ENCODE assay signal across 16 mouse cellular contexts in the genomic region with DNA sequence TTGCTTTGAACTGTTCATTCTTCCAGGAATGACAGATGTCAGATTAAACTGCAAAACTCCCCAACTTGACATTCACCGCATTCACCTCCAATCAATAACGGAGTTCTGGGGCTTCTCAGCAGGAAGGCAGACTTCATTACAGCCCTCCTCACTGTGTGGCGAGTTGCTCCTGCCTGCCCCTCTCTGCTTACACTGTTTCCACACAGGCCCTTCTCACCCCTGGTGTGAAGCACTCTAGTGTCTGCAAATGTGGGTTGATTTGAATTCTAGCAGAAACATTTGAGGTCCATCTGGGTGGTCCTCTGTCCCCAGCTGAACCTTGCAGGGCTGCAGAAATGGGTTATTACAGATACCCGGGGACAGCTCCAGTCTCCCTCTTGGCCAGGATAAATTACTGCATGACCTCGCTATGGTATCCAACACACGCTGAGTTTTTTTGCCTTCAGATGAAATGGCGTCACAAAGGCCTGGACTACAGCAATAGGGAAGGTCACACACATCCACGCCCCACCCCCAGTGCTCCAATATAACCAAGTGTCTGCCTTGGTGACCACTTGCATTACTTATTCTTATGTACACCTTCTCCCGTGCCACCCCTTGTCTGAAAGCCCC.
A peak's percentile ranks its signal among the peaks of the same experiment; 100 is the strongest.
DNase-seq lines count a peak whose midpoint lies in the region; ATAC-seq and TF ChIP-seq lines count a peak whose summit lies in the region.
"Had no signal": no experiment of that assay in that cellular context is flagged by ENCODE, and none has a peak within 500 bp of the region (broad histone marks: within the 10 kb centered on the region; RNA-seq: fewer than 3 reads in every experiment).

No protein-coding gene starts in this region.

- H3K9ac ChIP-seq in forebrain, postnatal 0 days: no peak overlapping the region
- no peak overlapping the region for H3K9ac ChIP-seq in forebrain, embryonic 15.5 days (replicated peaks)
- no peak overlapping the region for H3K9ac ChIP-seq in midbrain, embryonic 13.5 days (replicated peaks)
- no peak overlapping the region for H3K9ac ChIP-seq in liver, embryonic 11.5 days (ENCODE audit: low read depth, low read length)
- H3K9ac ChIP-seq: embryonic facial prominence, embryonic 13.5 days; heart, embryonic 13.5 days; hindbrain, embryonic 15.5 days; liver, postnatal 0 days had no signal

- no peak overlapping the region for H3K4me3 ChIP-seq in forebrain, embryonic 10.5 days
- H3K4me3 ChIP-seq in forebrain, postnatal 0 days (ENCODE audit: low read depth, low read length): no peak overlapping the region
- H3K4me3 ChIP-seq in forebrain, embryonic 15.5 days: no peak overlapping the region
- no peak overlapping the region for H3K4me3 ChIP-seq in midbrain, embryonic 13.5 days (replicated peaks)
- H3K4me3 ChIP-seq in liver, embryonic 11.5 days (ENCODE audit: low read depth, low read length): no peak overlapping the region
- H3K4me3 ChIP-seq: embryonic facial prominence, embryonic 13.5 days; heart, embryonic 13.5 days; hindbrain, embryonic 15.5 days had no signal

- no peak overlapping the region for H3K27ac ChIP-seq in forebrain, embryonic 10.5 days
- no peak overlapping the region for H3K27ac ChIP-seq in forebrain, postnatal 0 days (ENCODE audit: low read depth, low read length)
- H3K27ac ChIP-seq in forebrain, embryonic 15.5 days (replicated peaks): no peak overlapping the region
- H3K27ac ChIP-seq in midbrain, embryonic 13.5 days: peak overlapping the region; percentile 8; the same call in 1 of the 2 replicates
- H3K27ac ChIP-seq in liver, embryonic 11.5 days (ENCODE audit: low read depth, low read length): no peak overlapping the region
- H3K27ac ChIP-seq: embryonic facial prominence, embryonic 13.5 days; heart, embryonic 13.5 days; hindbrain, embryonic 15.5 days; macrophage had no signal

- DNase-seq in forebrain, embryonic 10.5 days (ENCODE audit: extremely low spot score, low spot score): peak; percentile 26
- DNase-seq in forebrain, postnatal 0 days: no peak
- peak; percentile 17 for DNase-seq in embryo, embryonic 10.5 days (ENCODE audit: low spot score)
- DNase-seq in right cerebral cortex, postnatal 10 days (ENCODE audit: low spot score in 2 of 2): no peak
- no peak for DNase-seq in liver, embryonic 11.5 days (ENCODE audit: low spot score)
- DNase-seq in ovary, postnatal 10 days (ENCODE audit: low spot score): no peak
- DNase-seq: cerebellum, adult 8-10 months; kidney, adult 8-10 months; liver, postnatal 0 days; thymus, postnatal 36 days had no signal

- H3K27me3 ChIP-seq in forebrain, embryonic 10.5 days (ENCODE audit: poor library complexity, severe bottlenecking): no peaks in the 10 kb centered on the region
- H3K27me3 ChIP-seq in forebrain, postnatal 0 days (ENCODE audit: insufficient read depth, low read length): no peaks in the 10 kb centered on the region
- no peaks in the 10 kb centered on the region for H3K27me3 ChIP-seq in forebrain, embryonic 15.5 days
- no peaks in the 10 kb centered on the region for H3K27me3 ChIP-seq in midbrain, embryonic 13.5 days
- H3K27me3 ChIP-seq in liver, embryonic 11.5 days (replicated peaks; ENCODE audit: control insufficient read depth, insufficient read depth, low read length): no peaks in the 10 kb centered on the region
- H3K27me3 ChIP-seq: embryonic facial prominence, embryonic 13.5 days; heart, embryonic 13.5 days; hindbrain, embryonic 15.5 days had no signal

- no peak for ATAC-seq in forebrain, postnatal 0 days
- ATAC-seq in forebrain, embryonic 15.5 days (replicated peaks): peak; percentile 46
- ATAC-seq in midbrain, embryonic 13.5 days: peak; percentile 74
- ATAC-seq in liver, embryonic 11.5 days (replicated peaks; ENCODE audit: low FRiP score): no peak
- ATAC-seq: liver, postnatal 0 days had no signal

- 55% methylated on average over 9 of the region's 9 CpGs for WGBS in forebrain, embryonic 10.5 days
- WGBS in forebrain, postnatal 0 days: 46% methylated on average over 9 of the region's 9 CpGs
- 40% methylated on average over 9 of the region's 9 CpGs for WGBS in forebrain, embryonic 15.5 days
- WGBS in midbrain, embryonic 13.5 days: 35% methylated on average over 9 of the region's 9 CpGs
- WGBS in liver, embryonic 11.5 days: 55% methylated on average over 9 of the region's 9 CpGs

- TF ChIP-seq CTCF in forebrain, postnatal 0 days (IDR thresholded peaks at IDR 0.05; ENCODE audit: low read depth): no peak

- peaks cover 21% of the 10 kb centered on the region for H3K4me1 ChIP-seq in forebrain, embryonic 10.5 days
- no peaks in the 10 kb centered on the region for H3K4me1 ChIP-seq in forebrain, postnatal 0 days (ENCODE audit: insufficient read depth)
- peaks cover 4% of the 10 kb centered on the region; the same call in 1 of the 2 replicates for H3K4me1 ChIP-seq in forebrain, embryonic 15.5 days
- H3K4me1 ChIP-seq in midbrain, embryonic 13.5 days (replicated peaks): peaks cover 17% of the 10 kb centered on the region
- H3K4me1 ChIP-seq in liver, embryonic 11.5 days (replicated peaks; ENCODE audit: control insufficient read depth, insufficient read depth, low read length): no peaks in the 10 kb centered on the region
- H3K4me1 ChIP-seq: embryonic facial prominence, embryonic 13.5 days; heart, embryonic 13.5 days; hindbrain, embryonic 15.5 days had no signal

- H3K36me3 ChIP-seq in forebrain, embryonic 10.5 days (replicated peaks): no peaks in the 10 kb centered on the region
- H3K36me3 ChIP-seq in forebrain, postnatal 0 days (ENCODE audit: insufficient read depth): no peaks in the 10 kb centered on the region
- no peaks in the 10 kb centered on the region for H3K36me3 ChIP-seq in forebrain, embryonic 15.5 days
- no peaks in the 10 kb centered on the region for H3K36me3 ChIP-seq in midbrain, embryonic 13.5 days
- H3K36me3 ChIP-seq in liver, embryonic 11.5 days (ENCODE audit: control insufficient read depth, insufficient read depth, low read length): no peaks in the 10 kb centered on the region
- H3K36me3 ChIP-seq: embryonic facial prominence, embryonic 13.5 days; heart, embryonic 13.5 days; hindbrain, embryonic 15.5 days had no signal

- H3K4me2 ChIP-seq in forebrain, postnatal 0 days (ENCODE audit: low read depth): no peak overlapping the region
- H3K4me2 ChIP-seq in forebrain, embryonic 15.5 days (replicated peaks): no peak overlapping the region
- no peak overlapping the region for H3K4me2 ChIP-seq in midbrain, embryonic 13.5 days (replicated peaks)
- H3K4me2 ChIP-seq in liver, embryonic 11.5 days: no peak overlapping the region
- H3K4me2 ChIP-seq: embryonic facial prominence, embryonic 13.5 days; heart, embryonic 13.5 days; hindbrain, embryonic 15.5 days had no signal

- H3K9me3 ChIP-seq in forebrain, embryonic 10.5 days: no peaks in the 10 kb centered on the region; the same call in 1 of the 2 replicates
- no peaks in the 10 kb centered on the region for H3K9me3 ChIP-seq in forebrain, postnatal 0 days (ENCODE audit: low read length)
- H3K9me3 ChIP-seq in forebrain, embryonic 15.5 days: no peaks in the 10 kb centered on the region
- no peaks in the 10 kb centered on the region for H3K9me3 ChIP-seq in midbrain, embryonic 13.5 days
- H3K9me3 ChIP-seq in liver, embryonic 11.5 days (ENCODE audit: control insufficient read depth, low read length): no peaks in the 10 kb centered on the region
- H3K9me3 ChIP-seq: embryonic facial prominence, embryonic 13.5 days; heart, embryonic 13.5 days; hindbrain, embryonic 15.5 days had no signal

Comparison
In these comparisons a context has a peak if more than half of its experiments do, and no peak if none do; other contexts are left out.
1. DNase-seq: peak in forebrain, embryonic 10.5 days (single experiment) and embryo, embryonic 10.5 days (single experiment); none in forebrain, postnatal 0 days (single experiment), right cerebral cortex, postnatal 10 days (0 of 2), liver, embryonic 11.5 days (single experiment) and ovary, postnatal 10 days (single experiment).
2. ATAC-seq: peak in forebrain, embryonic 15.5 days (single experiment) and midbrain, embryonic 13.5 days (single experiment); none in forebrain, postnatal 0 days (single experiment) and liver, embryonic 11.5 days (single experiment).